Mouse (Mus musculus) ES-E14 (cell line): Measurements from ENCODE around the gene 4930404N11Rik. TPM values are rescaled to one million over a fixed set of nuclear protein-coding genes. Genes with fewer than 3 reads are reported as not detected.

Experiments
- DNase-seq: peaks from one replicate; pipeline ENCODE4 v3.0.0-alpha.2; 2013; ENCODE audit warnings: low read depth, low spot score
- H3K27ac ChIP-seq: 2 replicates; pipeline ENCODE4 v1.5.1; 2012; ENCODE audit warnings: low read depth, mild to moderate bottlenecking, low read length, moderate library complexity, mixed read lengths; ENCODE audit not compliant: poor library complexity, insufficient read depth, severe bottlenecking
- H3K36me3 ChIP-seq: 2 replicates; pipeline ENCODE4 v1.6.1; 2012; ENCODE audit warnings: mild to moderate bottlenecking, low read length, moderate library complexity, mixed read lengths; ENCODE audit not compliant: control insufficient read depth, poor library complexity, insufficient read depth, severe bottlenecking
- H3K4me1 ChIP-seq, 2 experiments: fragments of 150-350 bp in 1 of 2; sonication (generic) in 1 of 2; 2 replicates each; pipeline ENCODE4 v1.6.1; 2012; ENCODE audit warnings: low read length in 2 of 2, mild to moderate bottlenecking in 1 of 2, mixed read lengths in 1 of 2; ENCODE audit not compliant: control insufficient read depth in 2 of 2, insufficient read depth in 2 of 2, poor library complexity in 1 of 2
- H3K4me3 ChIP-seq, 2 experiments: fragments of 150-350 bp in 1 of 2; sonication (generic) in 1 of 2; 2 replicates each; pipeline ENCODE4 v1.5.1; 2012; ENCODE audit warnings: low read length in 2 of 2, low read depth in 1 of 2, mild to moderate bottlenecking in 1 of 2, mixed read lengths in 1 of 2; ENCODE audit not compliant: insufficient read depth in 1 of 2, poor library complexity in 1 of 2, severe bottlenecking in 1 of 2
- H3K9ac ChIP-seq: 2 replicates; pipeline ENCODE4 v1.6.1; 2012; ENCODE audit warnings: low read depth, mild to moderate bottlenecking, low read length, mixed read lengths; ENCODE audit not compliant: poor library complexity, insufficient read depth, severe bottlenecking
- H3K9me3 ChIP-seq: fragments of 150-350 bp; sonication (generic); 2 replicates; pipeline ENCODE4 v1.6.1; 2012; ENCODE audit warnings: low read depth, mild to moderate bottlenecking, low read length; ENCODE audit not compliant: control insufficient read depth, insufficient read depth
- CHD2 ChIP-seq: IDR thresholded peaks from 2 replicates; pipeline ENCODE4 v1.6.1; 2014; ENCODE audit warnings: mild to moderate bottlenecking, low read depth, low read length, inconsistent platforms
- HCFC1 ChIP-seq: IDR thresholded peaks from 2 replicates; pipeline ENCODE4 v1.6.1; 2012; ENCODE audit warnings: low read length, inconsistent platforms, borderline replicate concordance; ENCODE audit not compliant: insufficient read depth
- MAFK ChIP-seq: IDR thresholded peaks from 2 replicates; pipeline ENCODE4 v1.6.1; 2014; ENCODE audit warnings: mild to moderate bottlenecking, low read depth, low read length, inconsistent platforms; ENCODE audit not compliant: insufficient read depth
- ZC3H11A ChIP-seq: IDR thresholded peaks from 2 replicates; pipeline ENCODE4 v1.6.1; 2012; ENCODE audit warnings: low read depth, mild to moderate bottlenecking, inconsistent platforms, low read length, borderline replicate concordance
- ZNF384 ChIP-seq: IDR thresholded peaks from 2 replicates; pipeline ENCODE4 v1.6.1; 2012; ENCODE audit warnings: low read depth, low read length, inconsistent platforms
- in situ Hi-C, 2 experiments: fragments of 600-800 bp; cut with MboI; formaldehyde crosslinking; loops; one replicate each; pipeline ENCODE4 v1.15.1; 2025; ENCODE audit warnings: low sequenced_read_pairs in 2 of 2, inconsistent platforms in 1 of 2; ENCODE audit not compliant: unreplicated experiment in 2 of 2
- total RNA-seq: library from RNA; depleted of rRNA; stranded (reverse); fragments of 300-350 nt; gene quantifications from 2 replicates; pipeline ENCODE4 v1.2.3, GENCODE M21; 2012

Gene 4930404N11Rik
- total RNA-seq, 1 experiment: 9.4 TPM

DNA sequence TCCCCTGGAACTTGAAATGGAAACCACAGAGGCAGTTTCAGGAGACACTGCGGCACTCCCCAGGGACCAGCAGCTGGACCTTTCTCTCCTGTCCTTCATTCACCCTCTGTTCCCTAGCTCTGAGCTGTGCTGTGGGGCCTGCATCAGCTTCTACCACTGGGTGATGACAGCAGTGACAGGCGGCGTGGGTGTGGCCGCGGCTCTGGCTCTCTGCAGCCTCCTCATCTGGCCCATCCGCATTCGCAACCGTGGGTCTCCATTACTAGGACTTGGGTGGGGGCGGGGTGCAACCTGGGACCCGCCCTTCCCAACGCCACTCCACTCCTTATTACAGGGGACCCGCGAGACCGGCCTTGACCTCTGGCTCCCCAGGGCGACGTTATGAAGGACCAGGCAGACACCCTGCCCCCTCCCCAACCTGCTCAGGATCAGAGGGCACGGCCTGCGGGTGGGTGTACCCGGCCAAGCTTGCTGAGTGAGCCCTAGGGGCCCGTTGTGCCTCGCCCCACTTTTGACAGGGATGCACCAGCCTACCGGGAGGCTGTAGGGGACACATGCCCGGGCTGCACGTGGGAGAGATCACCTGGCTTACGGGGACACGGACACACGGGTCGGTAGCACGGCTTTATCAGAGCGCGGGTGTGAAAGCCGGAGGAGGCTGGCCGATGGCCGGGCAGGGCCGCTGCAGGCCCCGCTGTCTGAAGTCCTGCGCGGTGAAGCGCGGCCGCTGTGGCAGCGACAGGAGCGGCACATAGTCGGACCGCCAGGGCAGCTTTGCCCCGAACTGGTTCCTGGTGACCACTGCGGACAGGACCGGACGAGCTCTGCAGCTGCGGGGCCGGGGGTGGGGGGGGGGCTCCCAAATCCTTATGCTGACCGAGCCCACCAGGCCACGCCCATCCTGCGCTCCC, 1.9 kb downstream of the 4930404N11Rik start:
- H3K36me3 ChIP-seq: peaks cover 54% of the 10 kb centered on the region
- no peak for TF ChIP-seq ZC3H11A
- no peak for TF ChIP-seq ZNF384
- TF ChIP-seq MAFK: no peak
- no peak for TF ChIP-seq CHD2
- TF ChIP-seq HCFC1: no peak; the same call in 1 of the 2 replicates
- no peaks in the 10 kb centered on the region for H3K9me3 ChIP-seq
- H3K9ac ChIP-seq: no peak overlapping the region
- no peak overlapping the region for H3K27ac ChIP-seq
- DNase-seq: no peak
- peak overlapping the region; percentile 23 to 28; a peak in 3 of 4 replicates for H3K4me3 ChIP-seq
- in situ Hi-C loops: no loop called here
- peaks cover 3 to 49% of the 10 kb centered on the region in 2 experiments; a peak in 3 of 4 replicates for H3K4me1 ChIP-seq

DNA sequence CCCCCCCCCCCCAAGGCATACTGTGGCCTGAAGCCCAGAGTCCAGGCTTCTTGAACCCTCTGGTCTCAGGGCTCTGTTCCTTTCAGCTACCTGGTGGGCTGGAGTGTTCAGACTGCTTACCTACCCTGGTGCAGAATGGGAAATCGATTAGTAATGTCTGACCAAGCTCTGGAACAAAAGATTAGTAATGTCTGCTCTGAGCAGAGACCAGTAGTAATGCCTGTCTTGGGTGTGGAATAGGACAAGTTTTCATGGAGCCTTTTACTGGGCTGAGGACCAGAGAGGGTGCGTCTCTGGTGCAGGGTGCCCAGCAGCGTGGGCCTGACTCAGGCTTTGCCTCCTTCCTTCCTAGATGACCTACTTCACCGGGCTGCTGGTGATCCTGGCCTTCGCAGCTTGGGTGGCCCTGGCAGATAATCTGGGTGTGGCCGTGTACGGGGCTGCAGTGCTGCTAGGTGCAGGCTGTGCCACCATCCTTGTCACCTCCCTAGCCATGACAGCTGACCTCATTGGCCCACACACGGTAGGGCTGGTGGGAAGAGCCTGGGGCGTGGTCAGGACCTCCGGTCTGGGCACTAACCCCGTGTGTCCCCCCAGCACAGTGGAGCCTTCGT, 3.2 kb downstream of the 4930404N11Rik start:
- Histone ChIP-seq H3K9ac (no peak overlapping the region), H3K27ac (no peak overlapping the region), H3K4me3 (no peak overlapping the region), H3K9me3 (no peaks in the 10 kb centered on the region), H3K36me3 (peaks cover 42% of the 10 kb centered on the region; the same call in 1 of the 2 replicates), H3K4me1 (peaks cover 8 to 54% of the 10 kb centered on the region in 2 experiments; a peak in 3 of 4 replicates)
- no peak for DNase-seq
- in situ Hi-C loops: no loop called here
- no peak for TF ChIP-seq HCFC1
- TF ChIP-seq CHD2: no peak
- no peak for TF ChIP-seq ZC3H11A
- no peak for TF ChIP-seq MAFK
- no peak for TF ChIP-seq ZNF384

DNA sequence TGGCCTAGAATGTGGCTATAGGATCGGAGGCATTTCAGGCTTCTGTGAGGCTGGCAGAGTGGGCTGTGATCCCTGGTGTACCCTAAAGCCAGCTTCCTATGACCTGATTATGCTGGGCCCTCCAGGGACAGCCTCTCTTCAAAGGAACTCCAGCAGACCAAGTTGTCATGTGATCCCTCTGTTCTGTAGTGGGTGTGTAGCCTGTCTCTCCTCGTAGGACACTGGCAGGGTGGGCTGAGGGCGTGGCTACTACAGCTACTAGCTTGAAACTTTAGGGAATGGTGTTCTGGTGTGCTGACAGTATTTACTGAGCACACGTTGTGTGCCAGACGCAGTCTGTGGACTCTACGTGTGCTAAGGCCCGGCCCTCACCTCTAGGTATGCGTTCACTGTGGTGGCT, 4.9 kb downstream of the 4930404N11Rik start:
- Histone ChIP-seq H3K9ac (no peak overlapping the region), H3K4me3 (peak overlapping the region in 1 of 2 experiments; percentile 28; a peak in 2 of 4 replicates), H3K4me1 (peaks cover 8 to 54% of the 10 kb centered on the region in 2 experiments; a peak in 3 of 4 replicates), H3K36me3 (peaks cover 31% of the 10 kb centered on the region; the same call in 1 of the 2 replicates), H3K9me3 (no peaks in the 10 kb centered on the region), H3K27ac (no peak overlapping the region)
- no peak for TF ChIP-seq CHD2
- no peak for TF ChIP-seq ZNF384
- no peak for TF ChIP-seq HCFC1
- no peak for TF ChIP-seq MAFK
- TF ChIP-seq ZC3H11A: no peak
- no peak for DNase-seq
- in situ Hi-C loops: no loop called here

DNA sequence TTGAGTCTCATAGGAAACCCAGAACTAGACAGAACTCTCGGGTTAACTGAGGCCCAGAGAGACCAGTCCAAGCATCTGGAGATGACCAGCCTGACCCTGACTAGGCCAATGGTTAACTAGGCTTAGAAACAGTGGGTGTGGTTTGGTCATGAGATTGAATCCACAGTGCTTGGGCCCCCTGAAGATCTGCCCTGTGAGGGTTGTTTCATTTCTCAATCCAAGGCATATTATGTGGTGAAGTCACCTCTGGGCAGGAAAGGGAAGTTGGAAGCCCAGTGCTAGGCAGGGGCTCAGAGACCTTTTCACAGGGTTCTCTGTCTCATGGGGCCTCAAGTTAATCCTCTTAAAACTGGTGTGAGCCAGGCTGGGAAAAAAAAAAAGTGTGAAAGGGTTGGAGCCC, 6.8 kb downstream of the 4930404N11Rik start:
- no peak overlapping the region; the same call in 1 of the 2 replicates for H3K9ac ChIP-seq
- TF ChIP-seq HCFC1: no peak
- TF ChIP-seq MAFK: no peak
- no peak for TF ChIP-seq CHD2
- TF ChIP-seq ZNF384: no peak
- TF ChIP-seq ZC3H11A: no peak
- in situ Hi-C loops: no loop called here
- no peak for DNase-seq
- peak overlapping the region in 1 of 2 experiments; percentile 77; a peak in 1 of 4 replicates for H3K4me3 ChIP-seq
- peaks cover 29% of the 10 kb centered on the region; the same call in 1 of the 2 replicates for H3K36me3 ChIP-seq
- no peaks in the 10 kb centered on the region for H3K9me3 ChIP-seq
- H3K4me1 ChIP-seq: peaks cover 15 to 47% of the 10 kb centered on the region in 2 experiments; a peak in 3 of 4 replicates
- no peak overlapping the region for H3K27ac ChIP-seq
